Mouse (Mus musculus) gastrocnemius, adult 2 months (tissue): ENCODE data around the gene Dach1. TPM values are rescaled to one million over a fixed set of nuclear protein-coding genes. Genes with fewer than 3 reads are reported as not detected.

Experiments
- DNase-seq: peaks from one replicate; pipeline ENCODE4 v3.0.0; 2022
- H3K27ac ChIP-seq: fragments of 200-600 bp; 2 replicates; pipeline ENCODE4 v1.8.1; 2022; ENCODE audit warnings: mild to moderate bottlenecking
- H3K4me3 ChIP-seq: fragments of 200-600 bp; 2 replicates; pipeline ENCODE4 v1.8.1; 2022; ENCODE audit warnings: mild to moderate bottlenecking, moderate library complexity
- CTCF ChIP-seq: fragments of 200-600 bp; IDR thresholded peaks from 2 replicates; pipeline ENCODE4 v1.8.1; 2022; ENCODE audit warnings: antibody characterized with exemption, mild to moderate bottlenecking, moderate library complexity
- intact Hi-C: fragments of 180-260 bp; cut with DNase I; formaldehyde crosslinking; loops from one replicate; pipeline ENCODE4 v1.15.1; 2025
- total RNA-seq, 2 experiments: library from RNA; stranded (reverse); gene quantifications; 2 replicates each; pipeline ENCODE4 v1.2.3; 2021

The Dach1 gene
- total RNA-seq, 2 experiments from 2014 or later: 2.5 to 4.3 TPM

DNA sequence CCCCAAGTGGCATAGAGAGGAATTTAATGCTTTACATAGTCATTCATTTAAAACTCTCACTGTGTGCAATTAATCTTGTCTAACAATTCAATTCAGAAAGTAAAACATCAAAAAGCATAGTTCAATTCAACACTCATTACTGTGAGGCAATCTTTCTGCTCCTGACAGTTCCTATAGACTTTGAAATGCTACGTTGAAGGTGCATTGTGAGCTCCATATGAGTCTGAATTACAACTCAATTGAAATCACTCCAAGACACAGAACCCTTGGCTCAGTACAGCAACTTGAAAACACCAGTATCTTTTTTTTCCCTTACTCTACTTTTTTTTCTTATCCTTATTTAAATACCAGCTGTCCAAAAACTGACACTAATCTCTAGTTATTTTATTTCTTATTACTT lies 193.5 kb downstream of the Dach1 start:
- DNase-seq: no peak
- intact Hi-C loops: no loop called here
- no peak for TF ChIP-seq CTCF
- Histone ChIP-seq H3K4me3 (no peak overlapping the region), H3K27ac (no peak overlapping the region)

GRCm38 (mm10) chr14:97975447-97975846 lies 194.1 kb downstream of the Dach1 start:
- H3K4me3 ChIP-seq: no peak overlapping the region
- H3K27ac ChIP-seq: no peak overlapping the region
- intact Hi-C loops: no loop called here
- no peak for DNase-seq
- TF ChIP-seq CTCF: no peak

DNA sequence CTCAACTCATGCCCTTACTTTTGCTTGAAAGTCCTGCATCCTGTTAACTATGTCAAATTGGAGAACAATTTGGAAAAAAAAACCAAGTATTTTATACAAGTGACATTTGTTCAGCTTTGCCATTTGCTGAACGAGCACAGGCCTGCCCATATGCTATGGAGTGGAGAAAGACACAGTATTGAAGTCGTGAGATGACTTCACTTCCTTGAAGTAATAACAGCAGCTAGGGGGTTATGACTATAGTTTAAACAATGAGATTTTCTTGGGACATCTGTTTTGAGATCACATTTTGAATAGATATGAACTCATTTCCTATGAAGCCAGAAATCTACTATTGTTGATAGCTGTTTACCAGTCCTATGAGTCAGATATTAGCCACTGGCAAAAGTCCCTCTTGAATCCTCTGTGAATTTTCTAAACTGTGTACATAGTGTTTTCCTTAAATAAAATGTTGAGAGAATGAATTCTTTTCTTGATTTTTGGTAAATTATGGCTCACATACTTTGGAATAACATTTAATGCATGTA lies 205.0 kb downstream of the Dach1 start:
- DNase-seq: no peak
- H3K27ac ChIP-seq: no peak overlapping the region
- intact Hi-C loops: no loop called here
- no peak for TF ChIP-seq CTCF
- H3K4me3 ChIP-seq: no peak overlapping the region

GRCm38 (mm10) chr14:97963624-97964023 lies 205.9 kb downstream of the Dach1 start:
- H3K4me3 ChIP-seq: no peak overlapping the region

GRCm38 (mm10) chr14:97956356-97956755 lies 213.2 kb downstream of the Dach1 start:
- DNase-seq: no peak
- Histone ChIP-seq H3K27ac (no peak overlapping the region), H3K4me3 (no peak overlapping the region)
- TF ChIP-seq CTCF: no peak
- intact Hi-C loops: no loop called here

More at GRCm38 (mm10) chr14:97963624-97964023, 205.9 kb downstream of the Dach1 start:
- TF ChIP-seq CTCF: no peak
- no peak overlapping the region for H3K27ac ChIP-seq
- intact Hi-C loops: no loop called here
- DNase-seq: no peak

DNA sequence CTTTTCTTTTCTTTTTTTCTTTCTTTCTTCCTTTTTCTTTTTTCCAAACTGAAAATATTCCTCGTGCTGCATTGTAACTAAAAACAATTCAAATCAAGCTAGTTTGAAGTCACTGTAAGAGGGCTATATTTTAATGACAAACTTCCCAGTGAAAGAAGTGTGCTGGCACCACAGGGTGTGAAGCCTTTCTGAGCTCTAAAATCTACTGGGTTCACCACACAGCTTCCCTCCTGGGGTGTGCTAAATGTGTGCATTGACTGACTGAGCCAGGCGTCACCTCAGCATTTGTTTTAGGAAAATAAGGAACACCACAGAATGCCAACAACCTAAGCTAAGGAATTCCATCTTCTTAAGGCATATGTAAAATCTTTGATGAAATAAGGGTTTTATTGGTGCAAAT lies 224.1 kb downstream of the Dach1 start:
- intact Hi-C loops: no loop called here
- no peak for TF ChIP-seq CTCF

GRCm38 (mm10) chr14:97944643-97945268 lies 224.8 kb downstream of the Dach1 start:
- intact Hi-C loops: no loop called here
- Histone ChIP-seq H3K4me3 (no peak overlapping the region), H3K27ac (no peak overlapping the region)
- TF ChIP-seq CTCF: no peak
- no peak for DNase-seq

More for the DNA sequence above, 224.1 kb downstream of the Dach1 start:
- Histone ChIP-seq H3K27ac (no peak overlapping the region), H3K4me3 (no peak overlapping the region)
- DNase-seq: no peak

DNA sequence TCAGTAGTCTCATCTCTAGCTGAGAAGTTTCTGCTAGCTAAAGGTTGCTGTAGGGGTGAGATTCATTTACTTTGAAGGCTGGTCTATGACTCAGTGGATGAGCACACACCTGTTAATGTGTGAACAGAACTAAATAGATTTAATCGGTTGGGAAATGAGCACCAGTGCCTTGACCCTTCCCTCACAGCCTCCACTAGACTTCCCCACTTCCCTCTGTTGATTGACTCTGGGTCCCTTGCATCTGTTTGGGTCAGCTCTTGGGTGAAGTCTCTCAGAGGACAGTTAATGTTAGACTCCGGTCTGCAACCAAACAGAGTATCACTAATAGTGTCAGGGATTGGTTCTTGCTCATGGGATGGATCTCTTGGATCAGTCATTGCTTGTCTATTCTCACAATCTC lies 227.2 kb downstream of the Dach1 start:
- Histone ChIP-seq H3K4me3 (no peak overlapping the region), H3K27ac (no peak overlapping the region)
- DNase-seq: no peak
- intact Hi-C loops: no loop called here
- TF ChIP-seq CTCF: no peak

- Histone ChIP-seq H3K27ac (no peak overlapping the region), H3K4me3 (no peak overlapping the region)
- intact Hi-C loops: no loop called here
- no peak for DNase-seq
- TF ChIP-seq CTCF: no peak
These were observed 272.9 kb downstream of the Dach1 start for GRCm38 (mm10) chr14:97896622-97897021.

GRCm38 (mm10) chr14:97881976-97882375 lies 287.6 kb downstream of the Dach1 start:
- TF ChIP-seq CTCF: no peak
- Histone ChIP-seq H3K4me3 (no peak overlapping the region), H3K27ac (no peak overlapping the region)
- DNase-seq: no peak
- intact Hi-C loops: no loop called here

GRCm38 (mm10) chr14:97871001-97871400 lies 298.6 kb downstream of the Dach1 start:
- Histone ChIP-seq H3K4me3 (no peak overlapping the region), H3K27ac (no peak overlapping the region)
- intact Hi-C loops: no loop called here
- TF ChIP-seq CTCF: no peak
- DNase-seq: no peak

GRCm38 (mm10) chr14:97858384-97858783 lies 311.2 kb downstream of the Dach1 start:
- H3K27ac ChIP-seq: no peak overlapping the region
- intact Hi-C loops: no loop called here
- no peak overlapping the region for H3K4me3 ChIP-seq
- no peak for TF ChIP-seq CTCF
- no peak for DNase-seq

DNA sequence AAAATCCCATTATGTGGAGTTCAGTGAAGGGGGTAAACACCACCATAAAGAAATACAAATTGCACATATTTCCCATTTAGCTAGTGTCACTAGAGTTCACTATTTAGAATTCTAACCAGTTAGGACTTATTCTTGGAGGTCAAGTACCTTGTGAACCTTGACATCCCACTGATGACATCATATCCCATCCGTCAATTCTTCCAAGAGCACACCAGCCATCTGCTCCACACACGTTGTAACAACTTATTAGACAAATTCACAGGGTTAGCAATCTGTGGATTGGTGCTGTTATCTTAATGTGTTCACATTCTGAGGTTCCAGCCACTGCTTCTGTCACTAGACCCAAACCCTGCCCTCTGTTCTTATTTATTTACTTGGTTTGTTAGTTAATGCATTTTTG lies 312.3 kb downstream of the Dach1 start:
- H3K4me3 ChIP-seq: no peak overlapping the region

DNA sequence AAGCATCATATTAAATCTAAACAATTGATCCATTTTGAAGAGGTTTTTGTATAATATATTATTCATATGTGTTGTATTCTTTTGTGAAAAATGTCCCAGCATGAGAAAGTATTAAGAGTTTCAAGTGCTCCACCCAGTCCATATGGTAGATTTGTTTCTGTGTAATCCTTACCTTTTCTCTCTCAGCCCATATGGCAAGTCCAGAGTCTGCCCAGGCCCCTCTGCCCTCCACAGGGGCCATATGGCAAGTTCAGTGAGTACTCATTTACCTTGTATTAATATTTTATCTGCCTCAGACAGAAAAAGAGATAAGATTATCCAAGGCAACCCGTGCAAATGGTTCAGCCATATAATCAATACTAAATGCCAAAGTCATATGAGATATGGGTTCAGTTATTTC lies 314.2 kb downstream of the Dach1 start:
- DNase-seq: no peak
- intact Hi-C loops: no loop called here
- no peak for TF ChIP-seq CTCF

More for the DNA sequence above, 312.3 kb downstream of the Dach1 start:
- TF ChIP-seq CTCF: no peak
- intact Hi-C loops: no loop called here
- no peak overlapping the region for H3K27ac ChIP-seq
- DNase-seq: no peak

More for the DNA sequence above, 314.2 kb downstream of the Dach1 start:
- Histone ChIP-seq H3K27ac (no peak overlapping the region), H3K4me3 (no peak overlapping the region)
